Mouse (Mus musculus) heart, adult 2 months (tissue): ENCODE measurements around the gene Cxcr5.

ENCODE experiments used
- CTCF ChIP-seq: fragments of 200-600 bp; IDR thresholded peaks from 2 replicates; pipeline ENCODE4 v1.8.1; 2022; ENCODE audit warnings: antibody characterized with exemption, mild to moderate bottlenecking, moderate library complexity
- EP300 ChIP-seq: fragments of 200-500 bp; IDR thresholded peaks from 2 replicates; pipeline ENCODE4 v1.6.1; 2011; ENCODE audit warnings: low read depth, low read length, control low read depth; ENCODE audit not compliant: insufficient read depth
- POLR2A ChIP-seq: fragments of 200-500 bp; IDR thresholded peaks from 2 replicates; pipeline ENCODE4 v1.6.1; 2011; ENCODE audit warnings: mild to moderate bottlenecking, low read depth, low read length, control low read depth; ENCODE audit not compliant: insufficient read depth

DNA sequence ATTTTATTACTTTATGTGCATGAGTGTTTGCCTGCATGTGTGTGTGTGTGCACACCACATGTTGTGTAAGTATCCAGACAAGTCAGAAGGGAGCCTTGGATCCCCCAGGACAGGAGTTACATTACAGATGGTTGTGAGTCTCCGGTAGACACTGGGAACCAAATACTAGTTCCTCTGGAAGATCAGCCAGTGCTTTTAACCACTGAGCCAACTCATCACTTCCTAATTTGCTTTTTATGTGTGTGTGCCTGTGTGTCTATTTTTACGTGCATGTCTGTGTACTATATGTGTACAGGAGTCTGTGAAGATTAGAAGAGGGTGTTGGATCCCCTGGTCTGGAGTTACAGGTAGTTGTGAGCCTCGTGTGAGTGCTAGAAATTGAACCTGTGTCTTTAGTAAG lies 21.0 kb downstream of the Cxcr5 start:
- TF ChIP-seq POLR2A (no peak), CTCF (no peak), EP300 (no peak)
